Mouse (Mus musculus) adipocyte (in vitro differentiated cells): ENCODE data around the gene BC005537.

Experiments
- DNase-seq: peaks from one replicate; pipeline ENCODE4 v3.0.0-alpha.2; 2016; ENCODE audit warnings: low spot score

The BC005537 gene

DNA sequence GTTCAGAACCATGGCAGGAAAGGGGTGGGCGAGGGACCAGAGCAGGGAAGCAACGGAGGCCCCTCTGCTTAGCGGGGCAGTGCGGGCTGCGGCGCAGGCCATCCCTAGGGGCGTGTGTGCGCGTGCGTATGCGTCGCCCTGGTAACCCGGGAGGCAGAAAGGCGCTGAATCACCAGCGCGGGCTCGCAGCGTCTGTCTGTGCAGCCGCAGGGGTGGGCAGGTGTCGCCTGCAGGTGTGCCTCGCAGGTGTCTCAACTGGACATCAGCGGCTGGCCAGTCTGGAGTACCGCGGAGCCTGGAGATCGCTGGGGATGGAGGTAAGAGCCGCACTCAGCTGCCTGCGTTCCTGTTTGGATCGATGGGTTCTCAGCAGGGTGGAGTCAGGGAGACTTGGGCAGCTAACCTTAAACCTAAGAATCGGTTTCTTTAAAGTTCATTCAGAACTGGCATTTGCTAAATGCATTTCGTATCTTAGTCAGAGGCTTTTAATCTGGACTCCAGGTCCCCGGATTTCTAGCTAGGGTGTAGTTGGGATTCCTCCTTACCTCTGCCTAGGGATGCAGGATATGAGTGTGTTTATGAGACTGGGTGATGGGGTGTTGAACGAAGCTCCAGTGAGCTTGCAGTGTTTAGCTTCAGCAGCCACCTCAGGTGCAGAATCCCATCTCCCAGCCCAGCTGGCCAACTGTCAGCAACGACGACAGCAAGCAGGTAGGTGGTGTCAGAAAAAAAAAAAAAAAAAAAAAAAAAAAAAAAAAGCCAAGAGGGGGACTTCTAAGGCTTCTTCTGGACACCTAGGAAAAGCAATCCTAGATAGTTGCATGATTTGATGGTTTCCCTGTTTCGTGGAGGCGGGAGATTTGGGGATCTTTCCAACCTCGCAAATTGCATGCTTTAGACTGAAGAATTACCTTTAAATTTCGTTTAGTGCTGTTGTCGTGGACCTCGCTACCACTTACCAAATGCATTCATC lies 43.8 kb downstream of the BC005537 start, which contains the start of gene D130043K22Rik:
TSS of gene D130043K22Rik (plus strand) at position 153 of the 973 bp plus-strand sequence.
- no peak for DNase-seq

GRCm38 (mm10) chr13:24849318-24849717 lies 47.9 kb downstream of the BC005537 start:
- DNase-seq: no peak

DNA sequence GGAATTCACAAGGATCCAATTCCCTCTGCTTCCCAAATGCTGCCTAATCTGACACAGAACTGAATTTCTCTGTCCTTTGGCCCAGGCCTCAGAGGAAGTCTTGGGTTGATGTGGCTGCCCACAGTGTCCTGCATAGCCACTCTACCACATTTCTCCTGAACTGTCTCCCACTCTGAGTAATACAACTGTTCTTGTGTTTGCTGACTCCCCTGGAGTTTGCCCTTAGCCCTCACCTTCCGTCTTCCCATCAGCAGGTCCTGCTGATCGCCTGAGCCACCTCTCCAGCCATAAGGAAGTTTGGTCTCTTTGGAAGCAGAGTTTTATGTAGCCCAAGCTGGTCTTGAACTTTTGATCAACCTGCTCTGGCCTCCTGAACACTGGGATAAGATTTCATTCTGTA lies 50.5 kb downstream of the BC005537 start:
- DNase-seq: no peak

DNA sequence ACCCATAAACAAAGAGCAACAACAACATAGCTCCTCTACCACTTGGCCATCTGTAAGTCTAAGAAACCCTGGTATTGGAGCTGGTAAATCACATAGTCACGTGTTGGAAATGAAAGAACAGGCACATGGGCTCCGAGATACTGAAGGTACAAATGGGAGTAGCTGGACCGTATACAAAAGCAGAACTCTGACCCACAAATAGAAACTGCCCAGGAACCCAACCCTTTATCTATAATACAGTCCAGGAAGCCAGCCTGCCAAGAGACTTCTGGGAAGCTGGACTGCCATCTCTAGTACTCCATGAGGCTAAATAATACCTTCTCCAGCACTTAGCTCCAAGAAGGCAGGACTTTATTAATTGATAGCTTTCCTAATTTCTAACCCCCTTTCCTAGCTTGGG lies 51.1 kb downstream of the BC005537 start:
- no peak for DNase-seq

DNA sequence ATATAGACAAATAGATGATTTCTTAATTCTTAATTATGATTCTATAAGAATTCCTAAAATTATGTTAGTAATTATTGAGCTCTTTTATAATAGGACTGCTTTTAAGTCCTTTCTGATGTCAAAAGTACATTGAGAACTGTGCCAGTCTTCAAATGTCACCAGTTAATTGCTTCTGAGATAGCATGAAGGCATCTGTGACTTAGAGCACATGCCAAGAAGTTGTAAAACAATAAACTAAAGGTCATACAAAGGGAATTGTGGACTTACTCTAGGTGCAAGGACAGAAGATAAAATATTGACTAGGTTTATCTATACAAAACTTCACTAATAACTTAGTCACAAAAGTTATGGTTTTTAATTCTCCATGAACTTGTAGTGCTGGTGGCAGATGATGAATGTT lies 57.7 kb downstream of the BC005537 start:
- DNase-seq: no peak

DNA sequence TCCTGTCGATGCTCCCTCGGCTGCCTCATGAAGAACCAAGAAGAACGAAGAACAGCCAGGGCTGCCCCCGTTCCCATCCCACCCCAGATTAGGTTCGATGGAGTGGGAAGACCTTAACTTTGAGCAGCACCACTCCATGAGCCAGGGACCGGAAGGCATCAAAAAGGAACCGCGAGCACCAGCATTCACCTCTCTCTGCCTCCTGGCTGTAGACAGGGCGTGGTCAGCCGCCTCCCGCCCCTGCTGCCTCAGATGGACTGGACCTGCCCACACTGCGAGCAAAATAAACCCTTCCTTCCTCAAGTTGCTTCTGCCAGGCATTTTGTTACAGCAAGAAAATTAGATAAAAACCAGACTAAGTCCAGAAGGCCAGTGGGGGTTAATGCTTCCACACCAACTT lies 59.6 kb downstream of the BC005537 start:
- no peak for DNase-seq

DNA sequence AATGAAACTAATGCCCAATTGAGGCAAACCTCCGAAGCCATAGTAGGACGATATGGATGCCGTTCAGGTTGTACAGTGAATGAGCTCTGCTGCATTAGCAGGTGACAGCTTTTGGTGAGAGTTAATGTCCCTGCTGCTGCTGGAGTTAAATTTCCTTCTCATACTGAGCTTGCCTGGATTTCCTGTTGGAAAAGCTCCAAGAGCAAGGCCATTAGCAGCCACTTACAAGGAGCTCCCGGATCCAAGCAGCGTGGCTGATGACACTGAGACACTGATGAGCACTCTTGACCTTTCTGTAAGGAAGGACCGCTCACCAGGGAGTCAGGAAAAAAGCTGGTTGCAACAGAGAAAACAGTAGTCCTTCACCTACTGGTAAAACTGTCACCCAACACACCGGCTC lies 60.6 kb downstream of the BC005537 start:
- DNase-seq: peak; percentile 7

- peak; percentile 28 for DNase-seq
Observed at GRCm38 (mm10) chr13:24862520-24862919, 61.1 kb downstream of the BC005537 start.
